Mouse (Mus musculus) kidney, postnatal 25 days (tissue): Measurements from ENCODE around the gene Scamp2.

Experiments used
- DNase-seq, 2 experiments: peaks; one replicate each; pipeline ENCODE4 v3.0.0; 2021; ENCODE audit warnings: mixed read lengths in 2 of 2

The Scamp2 gene

DNA sequence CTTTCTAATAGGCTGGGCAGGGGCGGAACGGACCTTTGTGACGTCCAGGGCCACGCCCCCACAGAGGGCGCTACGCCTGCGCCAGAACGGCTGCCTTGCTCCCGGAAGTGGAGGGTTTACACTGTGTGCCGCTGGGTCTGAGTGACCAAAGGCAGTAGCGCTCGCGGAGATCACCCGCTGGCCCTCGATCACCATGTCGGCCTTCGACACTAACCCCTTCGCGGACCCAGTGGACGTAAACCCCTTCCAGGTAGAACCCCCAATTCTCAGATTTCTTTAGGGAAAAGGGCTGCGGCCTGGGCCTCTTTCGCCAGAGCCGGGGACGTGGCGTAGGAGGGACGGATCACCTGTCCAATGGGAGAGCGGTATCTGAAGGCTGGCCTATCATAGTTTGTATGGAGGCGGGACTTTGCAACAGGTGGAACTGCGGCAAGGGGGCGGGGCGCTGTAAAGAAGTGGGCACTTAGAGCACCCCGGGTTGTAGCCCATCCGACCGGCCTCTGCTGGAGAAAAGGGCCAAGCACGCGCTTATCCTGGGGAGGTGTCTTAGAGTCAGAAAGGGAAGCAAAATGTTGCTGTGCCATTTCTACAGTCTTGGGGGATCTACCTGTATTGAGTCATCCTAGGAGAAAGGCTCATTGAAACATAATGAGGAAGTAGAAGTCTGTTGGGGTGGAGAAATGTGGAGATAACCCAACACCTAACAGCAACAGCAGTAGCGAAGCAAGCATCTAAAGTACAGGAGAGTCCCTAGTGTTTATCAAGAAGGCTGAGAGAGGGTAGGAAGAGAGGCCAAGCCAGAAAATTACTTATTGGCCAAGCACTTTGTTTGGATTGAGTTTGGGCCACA lies at the start of gene Scamp2:
Gene Scamp2 (plus strand): TSS at position 83 of the 850 bp plus-strand sequence.
- peak; percentile 95 to 96 for DNase-seq

DNA sequence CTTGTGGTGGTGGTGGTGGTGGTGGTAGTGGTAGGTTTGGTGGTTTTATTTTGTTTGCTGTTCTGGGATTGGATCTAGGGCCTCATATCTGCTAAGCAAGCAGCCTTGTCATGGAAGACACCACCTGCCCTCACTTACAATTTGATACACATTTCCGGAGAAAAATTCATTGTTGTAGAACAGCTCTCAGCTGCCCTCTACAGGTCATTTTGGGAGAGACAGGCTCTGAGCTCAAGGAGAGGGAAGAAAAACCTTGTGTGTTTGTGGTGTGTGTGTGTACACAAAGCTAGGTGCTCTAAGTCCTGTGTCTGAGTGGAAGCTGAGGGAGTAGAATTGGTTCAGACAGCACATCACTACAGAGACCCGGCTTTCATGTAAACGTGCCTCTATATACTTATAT lies 43.6 kb upstream of the Scamp2 start:
- peak; percentile 51 to 82 for DNase-seq

DNA sequence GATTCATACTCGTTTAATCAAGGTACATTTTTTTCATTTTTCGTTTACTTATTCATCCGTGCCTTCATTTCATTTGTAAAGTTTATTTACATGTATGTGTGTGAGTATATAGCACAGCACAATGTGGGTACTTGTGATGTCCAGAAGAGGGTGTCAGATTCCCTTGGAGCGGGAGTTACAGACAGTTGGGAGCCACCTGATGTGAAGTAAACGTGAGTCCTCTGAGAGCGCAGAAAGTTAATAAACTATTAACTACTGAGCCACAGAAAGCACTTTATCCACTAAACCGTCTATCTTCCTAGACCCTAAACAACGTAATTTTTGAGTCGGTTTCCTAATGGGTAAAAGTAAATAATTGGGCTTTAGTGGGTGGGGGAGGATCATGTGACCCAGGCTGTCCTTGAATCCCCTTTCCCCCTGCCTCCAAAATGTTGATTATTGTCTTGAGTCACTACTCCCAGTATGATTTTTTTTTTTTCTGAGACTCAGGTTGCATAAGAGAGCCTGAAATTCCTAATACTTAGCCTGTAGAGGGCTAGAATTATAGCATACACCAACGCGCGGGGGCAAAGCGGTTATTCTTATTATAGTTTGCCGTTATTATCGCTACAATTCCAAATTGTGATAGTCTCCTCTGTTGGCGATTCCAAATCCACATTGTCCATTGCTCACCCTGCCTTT lies 40.2 kb upstream of the Scamp2 start:
- peak in 1 of 2 experiments; percentile 66 for DNase-seq

DNA sequence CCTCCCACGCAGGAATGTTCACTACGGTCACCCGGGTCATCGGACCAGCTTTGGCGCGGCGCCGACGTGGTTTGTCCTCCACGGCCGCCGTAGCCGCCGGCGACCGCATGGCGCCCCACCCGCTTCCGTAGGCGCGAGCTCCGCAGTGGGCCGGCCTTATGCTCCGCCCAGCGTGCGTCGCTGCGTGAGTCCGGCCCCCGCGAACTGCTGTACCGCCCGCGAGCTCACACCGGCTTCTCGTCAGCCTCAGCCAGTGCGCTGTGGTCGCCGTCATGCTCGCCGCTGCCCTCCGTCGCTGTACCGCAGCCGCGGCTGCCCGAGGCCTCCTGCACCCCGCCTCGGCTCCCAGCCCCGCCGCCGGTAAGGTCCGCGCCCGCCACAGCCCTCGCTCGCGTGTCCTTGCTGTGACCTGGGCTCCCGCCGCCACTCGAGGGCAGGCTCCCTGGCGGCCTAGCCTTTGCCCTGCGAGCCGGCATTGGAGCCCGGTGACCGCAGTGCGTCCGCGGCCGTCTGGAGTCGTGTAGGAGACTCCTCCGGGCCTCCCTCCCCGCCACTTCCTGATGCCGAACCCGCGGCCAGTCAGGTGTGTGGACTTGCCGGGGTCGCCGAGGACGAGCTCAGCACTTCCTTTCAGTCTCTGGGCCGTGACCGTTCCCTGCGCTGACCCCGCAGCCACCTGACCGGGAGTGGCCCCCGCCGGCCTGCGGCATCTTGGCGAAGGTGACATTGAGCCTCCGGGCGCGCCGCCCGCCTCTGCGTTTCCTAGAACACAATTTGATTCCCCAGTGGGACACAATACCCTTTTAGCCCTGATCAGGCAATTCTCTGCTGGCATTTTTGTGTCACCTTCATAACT lies 39.5 kb upstream of the Scamp2 start, which contains the start of gene Cox5a:
Gene Cox5a (plus strand): TSS at position 219 of the 856 bp plus-strand sequence.
- peak; percentile 93 to 97 for DNase-seq

GRCm38 (mm10) chr9:57522114-57522860 lies 38.5 kb upstream of the Scamp2 start:
- no peak for DNase-seq

DNA sequence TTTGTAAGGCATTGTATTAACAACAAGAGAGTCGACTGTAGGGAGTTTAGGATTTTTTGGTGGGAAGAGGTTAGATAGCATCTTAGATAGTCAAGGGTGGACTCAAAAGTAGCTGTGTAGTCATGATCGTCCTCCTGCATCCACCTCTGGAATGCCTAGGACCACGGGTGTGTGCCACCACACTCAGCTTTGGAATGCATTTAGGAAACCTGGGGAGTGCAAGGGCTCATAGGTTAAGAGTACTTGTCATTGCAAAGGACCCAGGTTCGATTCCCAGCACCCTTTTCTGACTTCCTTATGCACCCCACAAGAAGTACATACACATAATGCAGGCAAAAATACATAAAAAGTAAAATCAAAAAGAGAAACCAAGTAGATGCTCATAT lies 37.9 kb upstream of the Scamp2 start:
- no peak for DNase-seq

DNA sequence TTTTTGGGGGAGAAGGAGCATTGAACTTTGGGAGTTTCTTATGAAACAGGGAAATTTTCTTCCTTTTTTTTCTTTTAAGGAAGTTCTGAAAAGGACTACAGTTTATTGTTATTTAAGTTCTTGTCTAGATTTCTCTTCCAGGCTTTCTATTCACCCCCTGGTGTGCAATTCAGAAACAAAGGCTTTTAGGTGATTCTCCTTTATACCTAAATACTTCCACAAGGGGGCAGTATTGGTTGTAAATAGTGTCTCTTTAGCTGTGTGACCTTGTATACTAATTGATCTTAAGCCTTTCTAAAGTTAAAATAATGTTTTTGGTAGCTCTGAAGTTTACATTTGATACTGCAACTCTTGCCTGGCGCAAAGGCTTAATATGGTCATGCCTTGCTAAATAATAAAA lies 37.0 kb upstream of the Scamp2 start:
- no peak for DNase-seq

- no peak for DNase-seq
Observed at GRCm38 (mm10) chr9:57524439-57524838, 36.3 kb upstream of the Scamp2 start.

GRCm38 (mm10) chr9:57525516-57525915 lies 35.2 kb upstream of the Scamp2 start:
- no peak for DNase-seq

GRCm38 (mm10) chr9:57526435-57526834 lies 34.3 kb upstream of the Scamp2 start:
- no peak for DNase-seq

DNA sequence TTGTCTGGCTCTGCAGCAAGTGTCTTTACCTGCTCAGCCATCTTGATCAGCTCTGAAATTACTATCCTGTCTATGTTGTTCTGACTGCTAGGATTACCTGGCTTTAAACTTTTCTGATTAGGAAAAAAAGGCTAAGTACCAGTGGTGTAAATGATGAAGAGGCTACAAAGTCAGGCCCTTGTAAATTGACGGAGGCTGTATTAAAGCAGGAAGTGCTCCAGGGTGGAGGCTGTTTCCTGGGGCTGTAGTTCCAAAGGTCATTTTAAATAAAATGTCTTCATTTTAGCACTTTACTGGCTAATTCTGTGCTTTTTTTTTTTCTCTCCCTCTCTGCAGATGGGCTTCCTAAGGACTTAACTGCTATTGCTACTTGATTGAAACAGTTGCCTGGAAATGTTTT lies 28.8 kb upstream of the Scamp2 start:
- DNase-seq: no peak

GRCm38 (mm10) chr9:57536362-57536761 lies 24.4 kb upstream of the Scamp2 start:
- peak in 1 of 2 experiments; percentile 38 for DNase-seq

DNA sequence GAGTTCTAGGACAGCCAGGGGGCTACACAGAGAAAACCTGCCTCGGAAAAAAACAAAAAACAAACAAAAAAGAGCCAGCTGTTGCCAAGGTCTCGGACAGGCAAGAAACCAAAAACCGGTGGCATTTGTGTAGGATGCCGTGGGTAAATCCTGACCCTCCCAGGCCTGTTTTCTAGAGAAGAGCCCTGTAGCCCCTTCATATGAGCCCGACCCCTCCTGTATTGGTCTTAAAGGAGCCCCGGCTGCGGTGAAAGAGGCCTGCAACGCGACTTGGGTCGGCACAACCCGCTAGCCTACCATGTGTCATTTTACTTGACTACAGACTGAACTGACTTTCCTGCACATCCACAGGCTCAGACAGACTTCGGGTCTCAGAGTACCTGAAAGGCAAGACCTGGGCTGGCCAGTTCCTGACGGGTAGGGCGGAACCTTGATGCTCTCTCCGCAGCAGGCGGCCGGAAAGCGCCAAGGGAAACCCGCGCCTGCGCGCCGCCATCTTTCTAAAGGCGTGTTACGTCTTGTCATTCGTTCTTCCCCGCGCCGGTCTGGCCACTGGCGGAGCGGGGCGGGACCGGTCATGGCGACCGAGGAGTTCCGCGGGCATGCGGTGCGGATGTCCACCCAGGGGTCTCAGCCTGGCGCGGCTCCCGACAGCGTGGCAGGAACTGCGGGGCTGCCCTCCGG lies 23.6 kb upstream of the Scamp2 start, which contains the start of gene Fam219b:
Gene Fam219b (plus strand): TSS at position 485 of the 684 bp plus-strand sequence.
- DNase-seq: peak; percentile 93 to 95

DNA sequence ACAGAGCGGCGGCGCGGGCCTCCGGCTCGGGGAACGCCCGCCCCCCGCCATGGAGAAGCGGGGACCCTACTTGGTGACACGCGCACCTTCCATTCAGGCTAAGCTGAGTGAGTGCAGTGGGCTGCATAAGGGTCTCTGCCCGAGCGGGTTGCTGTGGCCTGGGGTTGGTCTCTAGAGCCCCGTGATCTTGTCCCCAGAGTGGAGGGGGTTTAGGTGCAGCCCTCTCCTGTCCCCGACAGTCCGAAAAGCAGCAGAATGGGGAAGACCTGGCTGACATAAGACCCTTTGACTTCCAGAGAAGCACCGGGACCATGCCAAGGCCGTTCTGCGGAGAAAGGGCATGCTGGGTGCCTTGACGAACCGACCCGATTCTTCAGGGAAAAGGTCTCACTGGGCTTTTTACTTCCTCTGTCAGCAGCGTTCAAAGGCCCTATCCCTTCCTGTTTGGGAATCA lies 23.0 kb upstream of the Scamp2 start:
- peak in 1 of 2 experiments; percentile 49 for DNase-seq

DNA sequence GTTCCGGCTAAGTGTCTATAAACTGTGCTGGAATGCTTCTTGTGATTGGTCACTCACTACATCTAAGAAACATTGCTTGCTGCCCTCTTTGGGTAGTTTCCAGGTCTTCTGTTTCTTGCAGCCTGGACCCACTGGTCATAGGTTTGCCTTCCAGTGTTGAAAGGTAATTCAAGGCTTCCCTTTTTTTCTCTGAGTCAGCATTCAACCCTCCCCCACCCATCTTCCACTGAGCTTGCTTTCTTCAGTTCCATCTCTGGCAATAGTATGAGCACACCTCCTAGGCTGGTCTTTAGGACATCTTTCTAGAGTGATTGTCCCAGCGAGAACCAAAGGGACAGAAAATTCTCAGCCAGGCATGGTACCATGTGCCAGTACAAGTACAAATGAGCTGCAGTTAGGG lies 21.2 kb upstream of the Scamp2 start:
- peak in 1 of 2 experiments; percentile 38 for DNase-seq

DNA sequence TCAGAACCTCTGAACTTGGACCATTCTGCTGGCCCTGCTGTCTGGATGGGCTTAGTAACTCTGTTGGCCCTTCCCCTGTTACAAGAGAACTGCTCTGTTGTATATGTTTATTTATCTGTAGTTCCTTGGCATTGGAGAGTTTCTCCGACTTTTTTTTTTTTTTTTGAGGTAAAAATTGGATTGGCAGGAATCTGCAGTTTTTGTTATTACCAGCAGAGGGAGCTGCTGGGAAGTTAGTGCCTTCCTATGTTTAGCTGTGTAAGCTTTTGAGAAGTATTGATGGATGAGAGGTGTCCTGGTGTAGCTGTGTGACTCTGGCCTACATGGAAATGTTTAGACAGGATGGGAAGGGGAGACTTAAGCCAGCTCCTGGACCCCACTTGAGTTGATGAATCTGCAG lies 19.4 kb upstream of the Scamp2 start:
- DNase-seq: peak in 1 of 2 experiments; percentile 67

DNA sequence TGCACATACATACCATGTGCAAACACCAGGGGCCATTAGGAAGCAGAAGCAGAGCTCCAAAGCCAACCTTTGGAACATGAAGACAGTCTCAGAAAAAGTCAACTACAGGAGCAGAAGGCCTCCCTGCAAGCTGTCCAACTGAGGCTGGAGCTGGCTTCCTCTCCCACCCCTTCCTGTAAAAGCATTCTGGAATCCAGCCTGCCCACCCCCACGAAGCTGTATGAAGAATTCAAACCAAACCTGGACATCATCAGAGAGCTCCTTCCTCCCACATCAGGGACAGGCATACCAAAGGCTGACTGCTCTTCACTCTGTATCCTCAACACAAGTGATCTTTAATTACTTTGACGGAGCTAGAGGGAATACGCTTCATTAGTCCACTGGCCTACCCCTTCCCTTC lies 16.8 kb upstream of the Scamp2 start:
- peak in 1 of 2 experiments; percentile 17 for DNase-seq

DNA sequence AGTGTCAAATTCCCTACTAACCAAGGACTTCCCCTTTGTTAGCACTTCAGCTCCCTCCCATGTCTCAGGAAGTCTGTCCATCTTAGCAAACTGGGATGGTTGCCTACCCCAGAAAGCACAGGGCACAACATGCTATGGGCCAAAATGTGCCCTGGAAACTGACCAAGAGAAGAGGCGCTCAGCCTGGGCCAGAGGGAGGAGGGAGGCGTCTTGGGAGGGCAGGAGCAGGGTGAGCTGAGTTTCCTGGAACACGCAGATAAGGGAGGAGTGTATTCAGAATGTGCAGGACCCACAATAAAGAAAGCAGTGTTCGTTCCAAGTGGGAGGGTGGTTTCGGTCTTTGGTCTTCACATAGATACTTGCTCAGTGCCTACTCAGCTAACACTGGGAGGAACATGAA lies 13.5 kb upstream of the Scamp2 start:
- peak in 1 of 2 experiments; percentile 42 for DNase-seq

- DNase-seq: peak in 1 of 2 experiments; percentile 22
Observed at GRCm38 (mm10) chr9:57547869-57548268, 12.9 kb upstream of the Scamp2 start.

DNA sequence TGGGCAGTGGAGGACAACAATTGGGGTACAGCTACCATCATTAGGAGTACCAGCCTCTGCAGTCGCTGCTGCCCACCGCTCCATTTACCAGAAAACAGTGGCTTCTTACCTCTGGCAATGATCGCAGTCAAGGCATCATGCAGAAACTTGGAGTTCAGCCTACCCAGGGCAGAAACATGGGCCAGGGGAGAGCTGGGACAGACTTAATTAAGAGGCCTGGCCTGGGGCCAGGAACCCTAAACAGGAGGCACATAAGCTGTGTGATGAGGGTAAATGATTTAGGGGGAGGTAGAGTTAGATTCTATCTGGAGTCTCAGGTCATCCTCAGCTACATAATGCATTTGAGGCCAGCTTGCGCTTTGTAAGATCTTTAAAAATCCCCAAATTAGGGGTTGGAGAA lies 11.6 kb upstream of the Scamp2 start:
- DNase-seq: no peak

GRCm38 (mm10) chr9:57550126-57550862 lies 10.4 kb upstream of the Scamp2 start:
- DNase-seq: peak; percentile 64 to 78
